Mouse (Mus musculus): Measurements from ENCODE around the gene Pxdn. TPM values are rescaled to one million over a fixed set of nuclear protein-coding genes. Genes with fewer than 3 reads are reported as not detected.

Pxdn gene
- polyA plus RNA-seq, 1 experiment from 2014 or later: 53.3 TPM

Other genes starting within 250 kb of the Pxdn start
- gene Tpo, start 195.0 kb downstream of the Pxdn start, polyA plus RNA-seq (2015; fragmentation: Nextera tagmentation; extraction: Ambion mirVana): 0.10 and 0.18 TPM in 2 replicates